Mouse (Mus musculus): ENCODE measurements around the gene Rhod. TPM values are rescaled to one million over a fixed set of nuclear protein-coding genes. Genes with fewer than 3 reads are reported as not detected.

Rhod gene
- total and polyA plus RNA-seq, 3 experiments: 0.06 TPM; not detected in 2

DNA sequence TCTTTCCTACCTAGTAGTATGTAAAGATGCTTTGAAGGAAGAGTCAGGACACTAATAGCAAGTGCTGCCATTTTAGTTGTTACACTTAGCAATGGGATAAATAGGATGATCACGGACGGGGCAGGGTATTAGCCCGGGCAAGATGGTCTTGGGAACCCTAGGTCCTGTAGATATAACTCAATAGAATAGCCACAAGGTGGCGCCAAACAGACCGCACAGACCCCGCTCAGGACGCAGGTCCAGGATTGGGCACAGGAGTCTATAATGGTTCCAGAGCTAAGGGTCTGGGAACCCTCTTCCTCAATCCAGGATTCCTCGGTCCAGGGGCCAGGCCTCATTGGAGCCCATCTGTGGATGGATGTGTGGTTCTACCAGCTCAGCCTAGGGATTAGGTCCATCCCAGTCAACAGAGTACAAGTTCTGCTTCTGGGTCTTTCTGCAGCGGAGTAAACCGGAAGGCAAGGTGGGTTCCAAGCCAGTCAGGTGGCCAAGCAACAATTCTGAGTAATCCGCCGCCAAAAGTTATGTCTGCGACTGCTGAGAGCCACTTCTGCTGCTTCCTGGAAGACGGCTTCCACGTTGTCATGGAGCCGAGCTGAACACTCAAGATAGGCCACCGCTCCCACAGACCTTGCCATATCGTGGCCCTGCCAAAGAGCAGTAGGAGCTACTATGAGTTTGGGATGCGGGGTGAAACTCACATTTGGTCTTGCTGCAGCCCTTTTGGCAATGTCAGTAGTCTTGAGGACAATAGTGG, 13.4 kb downstream of the Rhod start:
- Histone ChIP-seq H3K79me2 (ENCODE audit: control insufficient read depth, insufficient read depth, low read length, poor library complexity) (no peaks in the 10 kb centered on the region), H3K4me1 (ENCODE audit: control insufficient read depth in 1 of 2, insufficient read depth in 2 of 2, low read length in 2 of 2) (peaks cover under 1 to 11% of the 10 kb centered on the region in 2 experiments; a peak in 3 of 4 replicates), H3K27ac (ENCODE audit: control insufficient read depth, low read depth, low read length) (no peak overlapping the region), H3K9me3 (replicated peaks; ENCODE audit: insufficient read depth, low read length) (no peaks in the 10 kb centered on the region), H3K4me3 (ENCODE audit: control insufficient read depth in 1 of 2, insufficient read depth in 1 of 2, low read depth in 2 of 2, low read length in 2 of 2) (peak overlapping the region; percentile 27 to 56), H3K9ac (ENCODE audit: control insufficient read depth, low read depth, low read length, poor library complexity, severe bottlenecking) (peak overlapping the region; percentile 55), H3K27me3 (ENCODE audit: control insufficient read depth in 1 of 2, insufficient read depth in 2 of 2, low read length in 2 of 2) (no peaks in the 10 kb centered on the region), H3K36me3 (ENCODE audit: control insufficient read depth in 1 of 2, insufficient read depth in 2 of 2, low read length in 2 of 2) (peaks cover 0 to 6% of the 10 kb centered on the region in 2 experiments; a peak in 2 of 4 replicates)
- DNase-seq (ENCODE audit: low read depth, low spot score): peak; percentile 88
- peak; percentile 58 for TF ChIP-seq SMC3 (IDR thresholded peaks at IDR 0.05; ENCODE audit: low read depth, low read length)
- no peak for TF ChIP-seq USF1 (IDR thresholded peaks at IDR 0.05; ENCODE audit: low read depth, low read length)
- no peak; a peak in 1 of 4 replicates for TF ChIP-seq POLR2A (IDR thresholded peaks at IDR 0.05; ENCODE audit: control insufficient read depth in 1 of 2, insufficient read depth in 1 of 2, low read depth in 1 of 2, low read length in 2 of 2, poor library complexity in 1 of 2)
- 0 out of 2 replicates have a peak, but pooled peaks have one; percentile 6 for TF ChIP-seq TAL1 (IDR thresholded peaks at IDR 0.05; ENCODE audit: low read length)
- TF ChIP-seq RAD21 (IDR thresholded peaks at IDR 0.05; ENCODE audit: low read depth, low read length): peak; percentile 21
- peak; percentile 79 to 87 (median 81) for TF ChIP-seq CTCF (IDR thresholded peaks at IDR 0.05 in 2 of 3, conservative IDR thresholded peaks at IDR 0.05 in 1 of 3; ENCODE audit: control insufficient read depth in 1 of 3, insufficient read depth in 1 of 3, low read depth in 2 of 3, low read length in 3 of 3, poor library complexity in 1 of 3, severe bottlenecking in 1 of 3)
- TF ChIP-seq ZMIZ1 (IDR thresholded peaks at IDR 0.05; ENCODE audit: low read depth, low read length): no peak

GRCm38 (mm10) chr19:4423021-4423420, 16.2 kb downstream of the Rhod start:
- TF ChIP-seq SMC3 (IDR thresholded peaks at IDR 0.05; ENCODE audit: low read depth, low read length): no peak
- TF ChIP-seq E2F4 (IDR thresholded peaks at IDR 0.05; ENCODE audit: borderline replicate concordance, low read depth, low read length): no peak
- no peak for TF ChIP-seq GABPA (IDR thresholded peaks at IDR 0.05; ENCODE audit: low read depth, low read length)
- no peak for TF ChIP-seq USF2 (IDR thresholded peaks at IDR 0.05; ENCODE audit: borderline replicate concordance in 1 of 2, insufficient read depth in 1 of 2, low read depth in 1 of 2, low read length in 2 of 2)
- no peak for TF ChIP-seq POLR2AphosphoS2 (IDR thresholded peaks at IDR 0.05; ENCODE audit: low read length)
- no peak for TF ChIP-seq POLR2A (IDR thresholded peaks at IDR 0.05; ENCODE audit: control insufficient read depth in 1 of 2, insufficient read depth in 1 of 2, low read depth in 1 of 2, low read length in 2 of 2, poor library complexity in 1 of 2)
- TF ChIP-seq TCF12 (IDR thresholded peaks at IDR 0.05; ENCODE audit: low read depth, low read length): no peak
- DNase-seq (ENCODE audit: low read depth, low spot score): no peak
- Histone ChIP-seq H3K4me3 (ENCODE audit: control insufficient read depth in 1 of 2, insufficient read depth in 1 of 2, low read depth in 2 of 2, low read length in 2 of 2) (no peak overlapping the region), H3K4me1 (ENCODE audit: control insufficient read depth in 1 of 2, insufficient read depth in 2 of 2, low read length in 2 of 2) (peaks cover 7 to 21% of the 10 kb centered on the region in 2 experiments), H3K9me3 (replicated peaks; ENCODE audit: insufficient read depth, low read length) (no peaks in the 10 kb centered on the region), H3K27ac (ENCODE audit: control insufficient read depth, low read depth, low read length) (no peak overlapping the region), H3K9ac (ENCODE audit: control insufficient read depth, low read depth, low read length, poor library complexity, severe bottlenecking) (no peak overlapping the region), H3K79me2 (ENCODE audit: control insufficient read depth, insufficient read depth, low read length, poor library complexity) (no peaks in the 10 kb centered on the region), H3K36me3 (ENCODE audit: control insufficient read depth in 1 of 2, insufficient read depth in 2 of 2, low read length in 2 of 2) (peaks cover 0 to 11% of the 10 kb centered on the region in 2 experiments; a peak in 2 of 4 replicates), H3K27me3 (ENCODE audit: control insufficient read depth in 1 of 2, insufficient read depth in 2 of 2, low read length in 2 of 2) (no peaks in the 10 kb centered on the region)

DNA sequence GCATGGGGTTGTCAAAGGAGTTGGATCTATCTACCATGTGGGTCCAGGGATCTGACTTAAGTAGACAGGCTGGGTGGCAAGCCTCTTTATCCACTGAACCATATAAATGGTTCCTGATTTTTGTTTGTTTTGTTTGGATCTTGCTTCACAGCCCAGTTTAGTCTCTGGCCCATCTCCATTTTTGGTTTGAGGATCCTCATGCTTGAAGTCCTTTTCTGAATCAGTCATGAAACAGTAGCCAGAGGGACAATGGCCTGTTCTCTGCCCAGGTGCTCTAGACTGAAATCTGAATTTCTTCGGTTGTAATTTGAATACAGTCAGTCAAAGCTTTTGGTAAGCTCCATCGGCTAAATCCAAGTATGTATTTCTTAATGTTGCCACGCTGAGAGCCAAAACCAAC, 16.7 kb downstream of the Rhod start:
- Histone ChIP-seq H3K36me3 (ENCODE audit: control insufficient read depth in 1 of 2, insufficient read depth in 2 of 2, low read length in 2 of 2) (peaks cover 0 to 11% of the 10 kb centered on the region in 2 experiments; a peak in 2 of 4 replicates), H3K4me1 (ENCODE audit: control insufficient read depth in 1 of 2, insufficient read depth in 2 of 2, low read length in 2 of 2) (peaks cover 7 to 21% of the 10 kb centered on the region in 2 experiments), H3K27ac (ENCODE audit: control insufficient read depth, low read depth, low read length) (no peak overlapping the region), H3K9ac (ENCODE audit: control insufficient read depth, low read depth, low read length, poor library complexity, severe bottlenecking) (no peak overlapping the region), H3K27me3 (ENCODE audit: control insufficient read depth in 1 of 2, insufficient read depth in 2 of 2, low read length in 2 of 2) (no peaks in the 10 kb centered on the region), H3K79me2 (ENCODE audit: control insufficient read depth, insufficient read depth, low read length, poor library complexity) (no peaks in the 10 kb centered on the region), H3K4me3 (ENCODE audit: control insufficient read depth in 1 of 2, insufficient read depth in 1 of 2, low read depth in 2 of 2, low read length in 2 of 2) (no peak overlapping the region), H3K9me3 (replicated peaks; ENCODE audit: insufficient read depth, low read length) (no peaks in the 10 kb centered on the region)
- no peak for DNase-seq (ENCODE audit: low read depth, low spot score)
- TF ChIP-seq NRF1 (IDR thresholded peaks at IDR 0.05; ENCODE audit: insufficient read depth, low read depth, low read length, poor library complexity, severe bottlenecking) (no peak), USF2 (IDR thresholded peaks at IDR 0.05; ENCODE audit: borderline replicate concordance in 1 of 2, insufficient read depth in 1 of 2, low read depth in 1 of 2, low read length in 2 of 2) (no peak), ETS1 (IDR thresholded peaks at IDR 0.05; ENCODE audit: low read depth, low read length) (no peak)

All from MEL (cell line).